Mouse (Mus musculus) midbrain, embryonic 16.5 days (tissue): ENCODE data around the gene P2rx4. TPM values are rescaled to one million over a fixed set of nuclear protein-coding genes. Genes with fewer than 3 reads are reported as not detected.

ENCODE experiments used
- ATAC-seq: fragments of 200-750 bp; cut with Nextera tagmentation; 2 replicates; pipeline ENCODE4 v1.8.0; 2017; ENCODE audit warnings: moderate TSS enrichment
- H3K27ac ChIP-seq: fragments of 300-500 bp; sonication (generic); 2 replicates; pipeline ENCODE4 v1.5.1; 2014; ENCODE audit warnings: mild to moderate bottlenecking, low read length, mixed read lengths
- H3K27me3 ChIP-seq: fragments of 300-500 bp; sonication (generic); 2 replicates; pipeline ENCODE4 v1.6.1; 2014; ENCODE audit warnings: low read depth, low read length, mixed read lengths; ENCODE audit not compliant: control insufficient read depth, insufficient read depth
- H3K36me3 ChIP-seq: fragments of 300-500 bp; sonication (generic); 2 replicates; pipeline ENCODE4 v1.6.1; 2014; ENCODE audit warnings: mild to moderate bottlenecking, low read length, moderate library complexity, mixed read lengths; ENCODE audit not compliant: control insufficient read depth, insufficient read depth
- H3K4me1 ChIP-seq: fragments of 300-500 bp; sonication (generic); 2 replicates; pipeline ENCODE4 v1.6.1; 2014; ENCODE audit warnings: mild to moderate bottlenecking, low read length, mixed read lengths; ENCODE audit not compliant: control insufficient read depth, insufficient read depth
- H3K4me2 ChIP-seq: fragments of 300-500 bp; sonication (generic); 2 replicates; pipeline ENCODE4 v1.6.1; 2014; ENCODE audit warnings: mild to moderate bottlenecking, low read length, mixed read lengths
- H3K4me3 ChIP-seq: fragments of 300-500 bp; sonication (generic); 2 replicates; pipeline ENCODE4 v1.5.1; 2014; ENCODE audit warnings: low read depth, mild to moderate bottlenecking, low read length, moderate library complexity, mixed read lengths
- H3K9ac ChIP-seq: fragments of 300-500 bp; sonication (generic); 2 replicates; pipeline ENCODE4 v1.6.1; 2014; ENCODE audit warnings: low read depth, low read length, mixed read lengths
- H3K9me3 ChIP-seq: fragments of 300-500 bp; sonication (generic); replicated peaks from 2 replicates; pipeline ENCODE4 v1.6.1; 2014; ENCODE audit warnings: mild to moderate bottlenecking, low read length, mixed read lengths; ENCODE audit not compliant: control insufficient read depth, poor library complexity, severe bottlenecking
- WGBS: fragments of 180-500 bp; shearing (Covaris S2); extraction: QIAGEN DNeasy Blood & Tissue Kit; methylation state at CpG from one replicate; pipeline ENCODE4 v1.1.7; 2014; 5-methylcytosine and 5-hydroxymethylcytosine counted together
- polyA plus RNA-seq: library from polyadenylated mRNA; unstranded; fragments of >200 nt; fragmentation: Nextera tagmentation; extraction: Ambion mirVana; gene quantifications from 2 replicates; pipeline ENCODE4 v1.2.1, GENCODE M21; 2015

P2rx4 gene
- polyA plus RNA-seq, 1 experiment from 2014 or later = 15.3 TPM

GRCm38 (mm10) chr5:122681276-122681675 lies 26.1 kb upstream of the P2rx4 start:
- H3K27me3 ChIP-seq = no peaks in the 10 kb centered on the region
- H3K36me3 ChIP-seq = no peaks in the 10 kb centered on the region
- ATAC-seq = no peak
- no peak overlapping the region for H3K4me2 ChIP-seq
- H3K9me3 ChIP-seq = no peaks in the 10 kb centered on the region
- H3K4me3 ChIP-seq = no peak overlapping the region
- H3K27ac ChIP-seq = no peak overlapping the region
- 88% methylated on average over 12 of the region's 12 CpGs for WGBS
- H3K9ac ChIP-seq = no peak overlapping the region
- no peaks in the 10 kb centered on the region for H3K4me1 ChIP-seq

DNA sequence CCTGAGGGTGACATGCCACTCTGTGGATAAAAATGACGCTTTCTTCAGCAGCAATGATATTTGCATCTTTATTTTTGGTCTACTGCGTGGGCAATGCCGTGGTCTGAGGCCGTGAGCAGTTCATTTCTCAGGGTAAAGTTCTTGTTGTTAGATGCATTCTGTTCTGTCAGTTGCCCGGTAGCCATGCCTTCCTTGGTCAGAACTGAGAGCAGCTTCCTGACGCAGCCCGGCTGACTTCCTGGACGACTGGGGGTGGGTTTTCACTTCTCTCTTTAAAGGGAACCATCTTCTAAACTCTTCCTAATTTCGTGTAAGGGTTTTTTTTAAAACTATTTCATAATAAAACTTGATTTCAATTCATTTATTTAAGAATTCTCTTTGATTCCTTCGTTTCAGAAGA lies 23.4 kb upstream of the P2rx4 start:
- Histone ChIP-seq H3K4me3 (no peak overlapping the region), H3K36me3 (no peaks in the 10 kb centered on the region), H3K4me1 (no peaks in the 10 kb centered on the region), H3K9ac (no peak overlapping the region), H3K27ac (no peak overlapping the region), H3K9me3 (no peaks in the 10 kb centered on the region), H3K4me2 (no peak overlapping the region), H3K27me3 (no peaks in the 10 kb centered on the region)
- 81% methylated on average over 10 of the region's 10 CpGs for WGBS
- ATAC-seq = no peak

DNA sequence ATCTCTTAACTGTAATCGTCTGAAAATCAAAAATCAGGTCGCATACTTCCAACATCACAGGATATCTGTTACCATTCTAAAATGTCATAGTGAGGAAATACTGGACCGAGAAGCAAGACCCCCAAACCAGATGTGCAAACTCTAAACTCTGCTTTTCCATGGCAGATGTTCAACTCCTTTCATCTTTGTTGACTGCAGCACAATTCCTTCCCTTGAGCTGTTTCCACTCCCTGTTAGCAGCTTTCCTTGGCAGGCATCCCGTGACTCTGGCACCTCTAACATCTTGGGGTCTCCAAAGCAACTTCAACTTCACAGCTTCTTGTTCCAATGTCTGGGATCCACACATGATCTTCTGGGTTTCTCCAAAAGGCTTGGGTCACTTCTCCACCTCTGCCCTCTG lies 20.0 kb upstream of the P2rx4 start:
- H3K27me3 ChIP-seq = no peaks in the 10 kb centered on the region
- H3K9me3 ChIP-seq = no peaks in the 10 kb centered on the region
- no peak overlapping the region for H3K4me2 ChIP-seq
- ATAC-seq = no peak
- no peaks in the 10 kb centered on the region for H3K36me3 ChIP-seq
- H3K9ac ChIP-seq = no peak overlapping the region
- 86% methylated on average over 4 of the region's 4 CpGs for WGBS
- H3K27ac ChIP-seq = no peak overlapping the region
- no peak overlapping the region for H3K4me3 ChIP-seq
- H3K4me1 ChIP-seq = no peaks in the 10 kb centered on the region

DNA sequence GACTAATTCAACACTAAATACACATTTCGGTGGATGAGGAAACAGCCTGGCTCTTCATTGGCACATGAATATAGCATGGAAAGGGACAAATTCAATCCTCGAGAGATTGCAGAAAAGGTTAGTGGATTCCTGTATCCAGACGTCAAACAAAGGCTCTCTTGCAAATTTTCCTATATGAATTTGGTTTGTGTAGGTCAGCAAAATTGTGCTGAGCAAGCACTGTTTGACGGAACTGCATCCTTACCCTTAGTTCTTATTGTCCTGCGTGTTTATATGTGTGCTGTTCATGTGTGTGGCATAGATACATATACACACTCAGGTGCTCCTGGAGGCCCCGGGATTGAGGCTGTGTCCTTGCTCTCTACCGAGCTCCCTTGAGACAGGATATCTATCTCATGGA lies 18.2 kb upstream of the P2rx4 start:
- H3K27me3 ChIP-seq = no peaks in the 10 kb centered on the region
- H3K4me2 ChIP-seq = no peak overlapping the region
- H3K4me3 ChIP-seq = no peak overlapping the region
- H3K9me3 ChIP-seq = no peaks in the 10 kb centered on the region
- H3K9ac ChIP-seq = no peak overlapping the region
- H3K36me3 ChIP-seq = no peaks in the 10 kb centered on the region
- no peak for ATAC-seq
- H3K27ac ChIP-seq = no peak overlapping the region
- 91% methylated on average over 7 of the region's 7 CpGs for WGBS
- peaks cover 4% of the 10 kb centered on the region for H3K4me1 ChIP-seq

GRCm38 (mm10) chr5:122690486-122690885 lies 16.9 kb upstream of the P2rx4 start:
- no peaks in the 10 kb centered on the region for H3K27me3 ChIP-seq
- no peak overlapping the region for H3K4me2 ChIP-seq
- H3K4me1 ChIP-seq = peaks cover 4% of the 10 kb centered on the region
- whole genome bisulfite sequencing = 60% methylated on average over 6 of the region's 6 CpGs
- no peak overlapping the region for H3K9ac ChIP-seq
- H3K27ac ChIP-seq = no peak overlapping the region
- no peak for ATAC-seq
- H3K36me3 ChIP-seq = no peaks in the 10 kb centered on the region
- H3K4me3 ChIP-seq = no peak overlapping the region
- no peaks in the 10 kb centered on the region for H3K9me3 ChIP-seq

- Histone ChIP-seq H3K4me1 (peaks cover 4% of the 10 kb centered on the region), H3K36me3 (no peaks in the 10 kb centered on the region), H3K9ac (no peak overlapping the region), H3K27me3 (no peaks in the 10 kb centered on the region), H3K9me3 (no peaks in the 10 kb centered on the region), H3K4me2 (no peak overlapping the region), H3K4me3 (no peak overlapping the region), H3K27ac (peak overlapping the region; percentile 58)
- peak; percentile 73; the same call in 1 of the 2 replicates for ATAC-seq
- WGBS = 25% methylated on average over 13 of the region's 13 CpGs
These were observed 13.7 kb upstream of the P2rx4 start for GRCm38 (mm10) chr5:122693431-122694207.

DNA sequence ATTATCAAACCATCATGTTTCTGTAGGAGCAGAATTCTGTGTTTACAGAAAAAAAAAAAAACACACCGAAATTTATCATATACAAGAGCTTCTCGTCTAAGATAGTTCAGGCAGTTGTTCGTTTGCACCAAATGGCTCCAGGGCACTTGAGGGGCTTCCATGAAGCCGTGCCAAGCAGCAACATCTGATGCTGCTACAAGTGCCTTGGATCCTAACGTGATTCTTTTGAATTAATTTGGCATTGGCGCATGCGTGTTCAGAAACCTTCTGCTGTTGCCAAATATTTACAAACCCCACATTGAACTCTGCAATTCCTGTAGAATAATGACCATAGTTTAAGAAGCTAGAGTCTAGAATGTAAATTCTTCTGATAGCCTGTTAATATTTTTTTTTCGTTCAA lies 11.8 kb upstream of the P2rx4 start:
- no peak for ATAC-seq
- no peaks in the 10 kb centered on the region for H3K27me3 ChIP-seq
- H3K36me3 ChIP-seq = no peaks in the 10 kb centered on the region
- H3K4me2 ChIP-seq = no peak overlapping the region
- peaks cover 4% of the 10 kb centered on the region for H3K4me1 ChIP-seq
- no peak overlapping the region for H3K9ac ChIP-seq
- H3K27ac ChIP-seq = no peak overlapping the region
- H3K9me3 ChIP-seq = no peaks in the 10 kb centered on the region
- WGBS = 68% methylated on average over 8 of the region's 8 CpGs
- H3K4me3 ChIP-seq = no peak overlapping the region

DNA sequence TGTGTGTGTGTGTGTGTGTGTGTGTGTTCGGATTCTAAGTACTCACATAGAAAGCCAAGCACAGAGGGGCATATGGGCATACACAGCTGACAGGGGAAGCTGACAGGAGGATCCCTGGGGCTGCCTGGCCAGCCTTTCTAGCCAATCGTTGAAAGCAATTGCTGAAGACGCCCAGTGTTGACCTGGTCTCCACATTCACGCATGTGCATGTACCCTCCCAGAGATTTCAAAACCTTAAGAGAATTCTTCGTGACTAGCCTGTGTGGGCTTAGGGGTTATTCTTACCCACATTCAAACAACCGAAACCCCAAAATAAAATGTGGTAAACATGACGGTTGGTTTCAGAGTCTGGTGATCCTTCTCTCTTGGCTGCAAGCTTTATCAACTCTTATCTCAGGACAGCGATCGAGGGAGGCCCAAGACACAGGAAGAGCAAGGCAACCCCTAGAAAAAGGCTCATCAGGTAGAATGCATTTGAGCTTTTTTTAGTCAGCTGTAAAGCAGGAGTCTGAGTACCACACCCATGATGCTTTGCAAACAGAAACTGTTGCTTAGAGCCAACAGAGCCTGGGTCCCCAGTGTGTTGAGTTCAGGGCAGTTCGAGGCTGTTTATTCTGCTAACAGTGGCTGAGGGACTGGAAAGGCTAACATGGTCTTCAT lies 9.2 kb upstream of the P2rx4 start:
- WGBS = 89% methylated on average over 10 of the region's 10 CpGs
- Histone ChIP-seq H3K4me2 (no peak overlapping the region), H3K4me3 (no peak overlapping the region), H3K27ac (no peak overlapping the region), H3K4me1 (peaks cover 4% of the 10 kb centered on the region), H3K27me3 (no peaks in the 10 kb centered on the region), H3K9me3 (no peaks in the 10 kb centered on the region), H3K36me3 (no peaks in the 10 kb centered on the region), H3K9ac (no peak overlapping the region)
- no peak for ATAC-seq

DNA sequence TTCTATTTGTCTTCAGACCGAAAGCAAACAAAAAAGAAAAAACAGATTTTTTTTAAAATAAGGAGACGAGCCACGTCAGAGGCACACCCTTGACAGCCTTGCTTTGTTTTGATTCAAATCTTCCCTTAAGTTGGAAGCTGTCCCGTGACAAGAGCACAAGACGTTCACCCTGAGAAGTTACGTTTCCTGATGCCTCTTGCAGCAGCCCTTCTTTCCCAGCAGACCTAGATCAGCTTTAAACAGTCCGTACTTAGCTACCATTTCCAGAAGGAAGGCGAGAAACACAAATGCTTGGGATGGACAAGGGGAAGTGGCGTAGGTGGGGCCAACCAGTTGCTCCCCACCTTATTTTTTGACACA lies 8.7 kb upstream of the P2rx4 start:
- Histone ChIP-seq H3K27me3 (no peaks in the 10 kb centered on the region), H3K36me3 (no peaks in the 10 kb centered on the region), H3K4me3 (no peak overlapping the region), H3K27ac (no peak overlapping the region), H3K9ac (no peak overlapping the region), H3K4me1 (peaks cover under 1% of the 10 kb centered on the region; the same call in 1 of the 2 replicates), H3K9me3 (no peaks in the 10 kb centered on the region), H3K4me2 (no peak overlapping the region)
- 78% methylated on average over 9 of the region's 9 CpGs for WGBS
- ATAC-seq = no peak
